13 mouse cellular contexts compared by ENCODE assay signal in the genomic region with DNA sequence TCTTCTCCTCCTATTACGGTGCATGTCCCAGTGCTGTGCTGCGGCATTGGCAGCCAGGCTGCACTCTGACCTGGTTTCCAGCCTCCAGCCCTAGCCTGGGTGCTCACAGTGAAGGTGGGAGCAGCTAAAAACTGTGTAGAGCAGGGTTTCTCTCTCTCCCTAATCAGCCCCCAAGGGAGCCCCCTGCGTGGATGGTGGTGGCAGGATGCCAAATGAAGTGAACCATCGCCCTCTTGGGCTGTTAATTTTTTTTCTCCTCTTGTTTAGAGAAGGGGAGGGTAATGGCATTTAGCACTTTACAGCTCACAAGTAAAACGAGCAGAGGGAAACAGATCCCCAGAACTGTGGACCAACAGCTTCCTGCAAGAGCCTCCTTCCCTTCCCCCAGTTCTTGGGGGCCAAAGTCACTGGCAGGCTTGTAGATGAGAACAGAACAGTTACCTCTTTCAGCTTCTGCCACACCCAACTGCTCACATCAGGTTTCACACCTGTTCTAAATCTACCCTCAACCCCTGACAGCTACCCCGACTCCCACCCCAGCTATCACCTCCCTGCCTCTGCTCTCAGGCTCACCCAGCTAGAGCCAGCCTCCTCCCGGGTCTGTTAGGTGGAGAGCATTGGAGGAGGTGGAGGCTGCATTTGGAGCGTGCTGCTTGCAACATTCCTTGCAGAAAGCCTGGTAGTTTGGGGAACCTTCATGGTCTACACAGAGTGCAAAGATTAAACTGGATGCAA. TPM values are rescaled to one million over a fixed set of nuclear protein-coding genes. Genes with fewer than 3 reads are reported as not detected.
DNase-seq lines count a peak whose midpoint lies in the region; ATAC-seq lines count a peak whose summit lies in the region.
"Had no signal": no experiment of that assay in that cellular context is flagged by ENCODE, and none has a peak within 500 bp of the region (broad histone marks: within the 10 kb centered on the region; RNA-seq: fewer than 3 reads in every experiment).

No protein-coding gene starts in this region.

- H3K4me1 ChIP-seq in heart, embryonic 12.5 days (replicated peaks), result peaks cover 11% of the 10 kb centered on the region
- H3K4me1 ChIP-seq in limb, embryonic 11.5 days (ENCODE audit: control insufficient read depth, insufficient read depth, low read length), result peaks cover 7% of the 10 kb centered on the region; the same call in 1 of the 2 replicates

- 16% methylated on average over 8 of the region's 8 CpGs for WGBS in heart, embryonic 12.5 days
- 12% methylated on average over 8 of the region's 8 CpGs for WGBS in limb, embryonic 11.5 days

- H3K9ac ChIP-seq in heart, embryonic 12.5 days, result no peak overlapping the region
- H3K9ac ChIP-seq in limb, embryonic 11.5 days (ENCODE audit: low read length), result no peak overlapping the region
- H3K9ac ChIP-seq: hindbrain, embryonic 12.5 days; liver, embryonic 14.5 days; midbrain, embryonic 12.5 days had no signal

- H3K4me3 ChIP-seq in heart, embryonic 12.5 days, result no peak overlapping the region
- H3K4me3 ChIP-seq in limb, embryonic 11.5 days (ENCODE audit: low read depth, low read length), result no peak overlapping the region
- H3K4me3 ChIP-seq: hindbrain, embryonic 12.5 days; midbrain, embryonic 12.5 days had no signal

- no peaks in the 10 kb centered on the region for H3K9me3 ChIP-seq in heart, embryonic 12.5 days (replicated peaks)
- no peaks in the 10 kb centered on the region; the same call in 1 of the 2 replicates for H3K9me3 ChIP-seq in limb, embryonic 11.5 days (ENCODE audit: control insufficient read depth, low read length)
- H3K9me3 ChIP-seq: midbrain, embryonic 12.5 days had no signal

- ATAC-seq in heart, embryonic 12.5 days (ENCODE audit: insufficient number of reproducible peaks, low FRiP score), result no peak
- ATAC-seq in limb, embryonic 11.5 days (ENCODE audit: insufficient number of reproducible peaks, low FRiP score, low TSS enrichment, low read depth), result no peak

- no peak overlapping the region; the same call in 1 of the 2 replicates for H3K4me2 ChIP-seq in heart, embryonic 12.5 days
- peak overlapping the region; percentile 22; the same call in 1 of the 2 replicates for H3K4me2 ChIP-seq in limb, embryonic 11.5 days (ENCODE audit: low read depth, severe bottlenecking)
- H3K4me2 ChIP-seq: hindbrain, embryonic 12.5 days; midbrain, embryonic 12.5 days had no signal

- no peaks in the 10 kb centered on the region for H3K36me3 ChIP-seq in heart, embryonic 12.5 days
- no peaks in the 10 kb centered on the region for H3K36me3 ChIP-seq in limb, embryonic 11.5 days (ENCODE audit: control insufficient read depth, insufficient read depth, low read length)
- H3K36me3 ChIP-seq: hindbrain, embryonic 12.5 days; midbrain, embryonic 12.5 days had no signal

- intact Hi-C loops in heart, postnatal 25 days (cut with DNase I), result no loop called here

- 0 out of 2 replicates have a peak overlapping the region, but pooled peaks have one; percentile 0 for H3K27ac ChIP-seq in heart, embryonic 12.5 days (ENCODE audit: poor library complexity, severe bottlenecking)
- H3K27ac ChIP-seq in limb, embryonic 11.5 days (replicated peaks; ENCODE audit: low read depth, low read length), result 0 out of 2 replicates have a peak overlapping the region, but pooled peaks have one; percentile 14
- H3K27ac ChIP-seq: hindbrain, embryonic 12.5 days; liver, embryonic 14.5 days; midbrain, embryonic 12.5 days had no signal

- peaks cover 27% of the 10 kb centered on the region for H3K27me3 ChIP-seq in heart, embryonic 12.5 days (replicated peaks)
- H3K27me3 ChIP-seq in limb, embryonic 11.5 days (ENCODE audit: control insufficient read depth, insufficient read depth, low read length), result no peaks in the 10 kb centered on the region

- DNase-seq in heart, postnatal 25 days (ENCODE audit: low spot score), result no peak
- DNase-seq in testis, postnatal 10 days (ENCODE audit: low spot score), result peak; percentile 60
- DNase-seq in testis, postnatal 14 days (ENCODE audit: low spot score), result no peak
- DNase-seq in limb, embryonic 11.5 days (ENCODE audit: low spot score), result peak; percentile 33
- peak; percentile 30 for DNase-seq in yolk sac, embryonic 10.5 days (ENCODE audit: low spot score)
- DNase-seq in cerebellum, postnatal 36 days, result no peak
- no peak for DNase-seq in spleen, postnatal 4 days (ENCODE audit: low spot score in 2 of 2)
- DNase-seq: cerebellum, postnatal 25 days; gastrocnemius, postnatal 10 days had no signal

RNA-seq across cellular contexts. Expression of a gene that starts 7.2 kb away (rescaled TPM):
- 12.3 and 13.6 TPM in 2 replicates for polyA plus RNA-seq in heart, embryonic 12.5 days (2016; fragmentation: Nextera tagmentation; extraction: Ambion mirVana)
- total RNA-seq in heart, postnatal 25 days (2021), result 1 to 10 TPM; 4.2 to 5.6 TPM
- 14.3 and 17.1 TPM in 2 replicates for polyA plus RNA-seq in limb, embryonic 11.5 days (2014; fragmentation: Nextera tagmentation; extraction: Ambion mirVana)

RNA-seq across cellular contexts. Expression of a gene that starts 21.4 kb away (rescaled TPM):
- polyA plus RNA-seq in heart, embryonic 12.5 days (2016; fragmentation: Nextera tagmentation; extraction: Ambion mirVana), result 0.57 and 0.91 TPM in 2 replicates
- total RNA-seq in heart, postnatal 25 days (2021), result under 1 TPM in 1 of 2 experiments, not detected in 1; 0.08 TPM
- polyA plus RNA-seq in limb, embryonic 11.5 days (2014; fragmentation: Nextera tagmentation; extraction: Ambion mirVana), result 0.07 and 0.24 TPM in 2 replicates

RNA-seq across cellular contexts. Expression of a gene that starts 26.6 kb away (rescaled TPM):
- polyA plus RNA-seq in heart, embryonic 12.5 days (2016; fragmentation: Nextera tagmentation; extraction: Ambion mirVana), result 0.50 and 1.5 TPM in 2 replicates
- not detected for total RNA-seq in heart, postnatal 25 days (2021)
- 0.33 TPM in 1 of 2 replicates, not detected in the other for polyA plus RNA-seq in limb, embryonic 11.5 days (2014; fragmentation: Nextera tagmentation; extraction: Ambion mirVana)
- total RNA-seq: gastrocnemius, postnatal 10 days had no signal

RNA-seq across cellular contexts. Expression of a gene that starts 35.1 kb away (rescaled TPM):
- polyA plus RNA-seq in heart, embryonic 12.5 days (2016; fragmentation: Nextera tagmentation; extraction: Ambion mirVana), result 55.6 and 57.7 TPM in 2 replicates
- total RNA-seq in heart, postnatal 25 days (2021), result 10 to 100 TPM; 17.0 to 17.3 TPM
- 101 and 111 TPM in 2 replicates for polyA plus RNA-seq in limb, embryonic 11.5 days (2014; fragmentation: Nextera tagmentation; extraction: Ambion mirVana)

Comparison
In these comparisons a context has a peak if more than half of its experiments do, and no peak if none do; other contexts are left out.
1. DNase-seq: peak in testis, postnatal 10 days (single experiment), limb, embryonic 11.5 days (single experiment) and yolk sac, embryonic 10.5 days (single experiment); none in heart, postnatal 25 days (single experiment), testis, postnatal 14 days (single experiment), cerebellum, postnatal 36 days (0 of 2) and spleen, postnatal 4 days (0 of 2).